Mouse (Mus musculus) large intestine, adult 2 months (tissue): ENCODE measurements at regions not wholly inside any gene's neighbourhood (a gene's known extent, or its start where the extent isn't known, plus 50 kb on each side); places are given as distances from the start of the nearest gene placed in this dataset.
"Not testable (repeated sequence)": the region's sequence is repeated elsewhere in the genome, so short reads cannot be mapped to it uniquely, and the experiment has no call there.

Experiments used
- DNase-seq: peaks from one replicate; pipeline ENCODE4 v3.0.0-alpha.2; 2012; ENCODE audit warnings: low read depth, low spot score
- WGBS: fragments of 180-500 bp; shearing (Covaris S2); methylation state at CpG from one replicate; pipeline ENCODE4 v1.1.7; 2018; 5-methylcytosine and 5-hydroxymethylcytosine counted together

DNA sequence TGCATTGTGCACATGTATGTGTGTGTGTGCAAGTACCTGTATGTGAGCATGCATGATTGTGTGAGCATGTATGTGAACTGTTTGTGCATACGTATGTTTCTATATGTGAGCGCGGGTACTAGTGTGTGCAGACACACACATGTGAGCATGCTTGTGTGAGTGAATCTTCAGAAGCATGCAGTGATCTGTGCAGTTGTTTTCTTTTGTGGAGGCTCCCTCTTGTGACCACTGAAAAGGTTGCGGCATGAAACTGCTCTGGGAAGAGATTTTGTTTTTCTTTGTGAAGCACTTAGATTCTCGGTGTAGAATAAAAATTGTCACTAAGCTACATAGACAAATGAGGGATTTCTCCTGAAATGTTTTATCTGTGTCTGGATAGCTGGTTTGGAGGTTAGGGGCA is 189.2 kb upstream of the Rapgef5 start:
- 55% methylated on average over 5 of the region's 5 CpGs for WGBS

DNA sequence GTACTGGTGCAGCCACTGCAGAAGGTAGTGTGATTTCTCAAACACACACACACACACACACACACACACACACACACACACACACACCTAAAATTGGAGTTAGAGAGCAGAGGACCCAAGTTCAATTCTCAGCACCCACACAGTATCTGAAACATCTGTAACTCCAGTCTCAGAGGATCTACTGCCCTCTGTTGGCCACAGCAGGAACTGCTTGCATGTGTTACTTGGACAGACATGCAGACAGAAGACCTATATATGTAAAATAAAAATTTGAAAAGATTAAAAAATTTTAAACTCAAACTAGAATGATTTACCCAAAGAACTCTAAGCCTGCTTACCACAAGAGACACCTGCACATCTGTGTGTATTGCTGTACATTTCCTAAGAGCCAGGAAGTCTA is 185.9 kb upstream of the Rapgef5 start:
- no peak for DNase-seq

More for the DNA sequence above, 189.2 kb upstream of the Rapgef5 start:
- not testable (repeated sequence) for DNase-seq

DNA sequence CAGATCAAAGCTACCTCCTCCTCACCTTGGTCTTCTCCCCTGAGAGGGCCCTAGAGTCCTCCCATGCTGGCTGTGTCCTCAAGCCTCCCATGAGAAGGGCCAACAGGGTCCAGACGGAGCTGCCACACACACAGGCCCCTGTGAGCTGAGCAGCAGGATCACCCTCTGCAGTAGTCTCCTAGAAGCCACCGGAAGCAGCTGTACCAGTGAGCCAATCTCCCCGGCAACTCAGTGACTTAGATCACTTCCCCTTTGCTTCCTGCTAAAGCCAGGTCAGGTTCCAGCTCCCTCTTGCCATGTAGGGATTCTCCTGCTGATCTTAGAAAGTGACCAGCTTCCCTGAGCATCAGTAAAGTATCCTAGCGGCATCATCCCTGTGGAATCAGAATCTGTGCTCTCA is 179.4 kb upstream of the Rapgef5 start:
- WGBS = 64% methylated on average over 4 of the region's 4 CpGs
- DNase-seq = no peak

DNA sequence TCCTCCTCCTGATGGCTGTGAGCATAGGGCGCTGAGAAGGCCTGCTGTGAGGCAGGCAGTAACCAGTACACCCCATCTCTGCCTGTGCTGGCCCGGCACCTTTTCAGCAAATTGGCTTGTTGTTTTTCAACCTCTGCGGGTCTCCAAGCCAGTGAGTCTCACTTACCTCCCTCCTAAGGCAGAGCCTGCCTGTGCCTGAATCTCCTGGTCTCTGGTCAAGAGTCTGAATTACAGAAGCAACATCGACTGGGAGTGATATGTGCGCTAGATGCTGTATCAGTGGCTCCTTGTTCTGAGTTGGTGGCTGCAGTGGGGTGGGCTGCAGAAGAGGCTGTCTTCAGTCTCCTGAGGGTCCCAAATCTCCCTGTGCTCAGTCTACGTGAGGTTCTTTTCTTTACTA is 174.0 kb upstream of the Rapgef5 start:
- 66% methylated on average over 6 of the region's 6 CpGs for WGBS
- no peak for DNase-seq

DNA sequence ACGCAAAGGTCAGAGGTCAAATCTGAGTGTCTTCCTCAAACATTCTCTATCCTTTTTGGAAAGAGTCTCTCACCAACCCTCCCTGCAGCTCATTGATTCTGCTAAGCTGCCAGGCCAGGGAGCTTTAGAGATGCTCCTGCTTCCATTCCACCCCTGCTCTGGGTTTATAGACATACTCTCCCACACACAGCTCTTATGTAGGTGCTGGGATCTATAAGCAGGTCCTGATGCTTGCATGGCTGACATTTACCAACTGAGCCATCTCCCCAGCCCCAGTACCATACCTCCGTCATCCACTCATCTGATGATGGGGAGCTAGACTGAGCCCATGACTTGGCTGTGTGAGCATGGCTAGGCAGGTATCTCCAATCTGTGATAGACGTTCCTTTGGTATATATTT is 173.2 kb upstream of the Rapgef5 start:
- no peak for DNase-seq

DNA sequence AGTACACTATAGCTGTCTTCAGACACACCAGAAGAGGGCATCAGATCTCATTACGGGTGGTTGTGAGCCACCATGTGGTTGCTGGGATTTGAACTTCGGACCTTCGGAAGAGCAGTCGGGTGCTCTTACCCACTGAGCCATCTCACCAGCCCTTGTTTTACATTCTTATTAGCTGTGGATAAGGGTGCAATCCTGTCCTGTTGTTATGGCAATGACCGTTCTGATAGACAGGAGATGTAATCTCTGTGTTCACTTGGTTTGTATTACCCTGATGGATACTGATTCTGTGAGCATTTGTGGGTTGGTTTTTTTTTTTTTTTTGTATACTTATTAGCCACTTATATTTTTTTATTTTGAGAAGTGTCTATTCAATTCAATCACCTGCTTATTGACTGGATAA is 172.7 kb upstream of the Rapgef5 start:
- not testable (repeated sequence) for DNase-seq
- WGBS = 86% methylated on average over 5 of the region's 5 CpGs

More for the DNA sequence above, 173.2 kb upstream of the Rapgef5 start:
- WGBS = 86% methylated on average over 3 of the region's 3 CpGs

DNA sequence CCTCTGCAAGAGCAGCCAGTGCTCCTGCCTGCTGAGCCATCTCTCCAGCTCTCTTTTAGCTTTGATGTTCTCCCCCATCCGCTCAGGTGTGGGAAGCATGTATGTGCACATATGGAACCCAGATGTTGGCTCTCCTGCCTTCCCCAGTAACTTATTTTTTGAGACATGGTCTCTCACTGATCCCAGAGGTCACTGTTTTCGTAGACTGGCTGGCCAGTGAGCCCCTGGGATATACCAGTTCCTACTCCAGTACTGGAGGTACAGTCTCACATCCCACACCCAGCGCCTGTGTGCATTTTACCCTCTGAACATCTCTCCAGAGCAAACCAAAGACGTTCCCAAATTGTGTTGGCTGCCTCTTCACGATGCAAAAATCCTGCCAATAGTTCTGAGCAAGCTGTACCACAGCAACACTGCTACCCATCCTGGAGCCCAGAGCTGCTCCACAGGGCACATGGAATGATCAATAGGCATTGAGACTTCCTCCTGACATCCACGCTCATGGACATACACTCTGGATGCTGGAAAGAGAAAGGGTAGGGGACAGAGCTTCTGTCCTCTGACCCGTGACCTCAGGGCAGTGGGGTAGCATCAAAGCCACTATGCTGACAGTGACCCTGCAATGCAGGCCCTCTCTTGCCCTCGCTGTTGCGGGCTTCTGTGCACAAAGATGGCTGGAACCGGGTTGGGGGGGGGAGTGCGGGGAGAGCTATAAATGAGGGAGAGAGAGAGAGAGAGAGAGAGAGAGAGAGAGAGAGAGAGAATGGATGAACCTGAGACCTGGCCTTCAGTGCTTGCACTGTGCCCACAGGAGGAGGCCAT is 171.8 kb upstream of the Rapgef5 start:
- no peak for DNase-seq
- WGBS = 68% methylated on average over 11 of the region's 11 CpGs

DNA sequence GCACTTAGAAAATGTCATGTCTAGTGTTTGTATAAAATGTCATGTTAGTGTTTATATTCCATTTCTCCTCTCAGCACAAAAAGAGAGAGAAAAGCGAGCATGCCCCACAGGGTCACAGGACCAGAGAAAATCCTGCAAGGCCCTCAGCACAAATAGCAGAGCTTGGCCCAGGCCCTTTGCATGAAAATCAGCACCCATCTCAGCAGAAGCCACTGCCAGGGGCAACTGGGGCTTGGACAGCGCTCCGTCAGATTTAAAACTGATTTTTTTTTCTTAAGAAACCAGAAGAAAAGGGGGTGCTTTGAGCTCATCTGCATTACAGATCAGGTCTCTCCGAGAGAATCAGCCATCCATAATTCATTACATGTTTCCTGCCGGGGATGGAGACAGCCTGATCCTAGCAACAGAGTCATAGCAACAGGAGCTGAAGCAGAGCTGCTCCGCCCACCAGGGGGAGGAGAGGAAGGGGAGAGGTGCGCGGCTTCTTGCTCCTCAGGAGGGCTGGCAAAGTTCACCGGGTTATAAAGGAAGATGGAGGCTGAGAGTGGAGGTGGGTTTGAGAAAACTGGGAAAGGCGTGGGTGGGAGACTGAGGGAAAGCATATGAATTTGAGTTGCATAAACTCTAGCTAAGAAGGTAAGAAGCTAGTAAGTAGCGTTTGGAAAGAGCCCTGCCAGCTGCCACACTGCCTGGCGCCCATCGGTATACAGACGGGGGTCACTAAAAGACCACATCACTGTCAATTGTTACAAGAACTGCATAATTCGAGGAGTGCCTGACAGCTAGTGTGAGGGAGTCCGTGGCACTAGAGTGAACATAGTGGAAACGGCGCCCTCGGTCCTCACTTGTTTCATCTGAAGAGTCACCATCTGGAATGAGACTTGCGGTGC is 170.9 kb upstream of the Rapgef5 start:
- DNase-seq = no peak
- 35% methylated on average over 20 of the region's 20 CpGs for WGBS

DNA sequence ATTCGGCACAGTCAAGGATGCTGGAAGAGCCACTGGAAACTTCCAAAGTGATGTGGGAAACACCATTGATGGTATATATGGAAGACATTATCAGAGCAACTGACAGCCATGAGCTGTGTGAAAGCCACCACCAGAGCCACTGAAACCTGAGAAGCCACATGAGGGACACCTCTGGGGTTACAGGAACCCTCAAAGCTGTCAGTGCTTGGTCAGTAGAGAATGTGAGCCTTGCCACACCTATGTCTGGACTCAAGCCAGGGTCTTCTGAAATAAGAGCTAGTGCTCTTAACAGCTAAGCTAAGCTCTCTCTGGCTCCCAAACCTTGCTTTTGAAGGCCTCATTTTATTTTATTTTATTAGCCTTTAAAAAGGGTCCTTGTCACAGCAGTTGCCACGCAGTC is 170.2 kb upstream of the Rapgef5 start:
- 81% methylated on average over 2 of the region's 2 CpGs for WGBS
- no peak for DNase-seq

DNA sequence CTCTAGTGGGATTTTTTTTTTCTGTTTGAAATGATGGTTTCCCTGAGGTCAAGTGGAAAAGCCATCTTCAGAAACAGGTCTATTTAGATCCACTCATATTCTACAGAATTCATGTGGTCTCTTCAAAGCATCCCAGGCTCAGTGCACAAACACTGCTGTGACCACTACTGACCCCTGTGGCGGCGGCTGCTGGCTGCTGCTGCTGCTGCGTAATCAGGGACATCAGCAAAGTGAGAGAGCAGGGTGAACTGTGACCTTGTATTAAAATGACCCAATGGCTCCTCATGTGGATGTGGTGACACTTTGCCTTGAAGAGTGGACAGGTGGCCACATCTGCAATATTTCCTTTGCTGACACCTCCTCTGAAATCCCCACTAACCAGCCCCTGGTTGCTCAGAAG is 169.1 kb upstream of the Rapgef5 start:
- 59% methylated on average over 3 of the region's 3 CpGs for WGBS
- DNase-seq = no peak

DNA sequence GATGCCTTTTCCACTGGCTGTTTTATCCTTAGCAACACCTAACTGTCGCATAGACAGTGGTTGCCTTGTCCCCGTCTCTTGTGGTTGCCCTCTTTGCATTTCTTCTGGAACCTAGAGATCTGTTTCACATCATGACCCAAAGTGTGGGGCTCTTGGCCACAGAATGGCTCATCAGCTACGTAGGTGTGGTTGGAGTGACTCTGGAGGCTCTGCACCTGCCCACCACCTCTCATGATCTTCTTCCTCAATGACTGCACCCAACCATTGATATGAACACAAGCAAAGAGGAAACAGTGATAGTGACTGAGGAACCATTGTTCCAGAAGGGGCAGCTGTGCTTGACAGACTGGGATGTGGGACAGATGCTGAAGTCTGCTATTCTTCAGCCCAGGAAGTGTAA is 167.8 kb upstream of the Rapgef5 start:
- DNase-seq = no peak
- WGBS = 62% methylated on average over 3 of the region's 3 CpGs

DNA sequence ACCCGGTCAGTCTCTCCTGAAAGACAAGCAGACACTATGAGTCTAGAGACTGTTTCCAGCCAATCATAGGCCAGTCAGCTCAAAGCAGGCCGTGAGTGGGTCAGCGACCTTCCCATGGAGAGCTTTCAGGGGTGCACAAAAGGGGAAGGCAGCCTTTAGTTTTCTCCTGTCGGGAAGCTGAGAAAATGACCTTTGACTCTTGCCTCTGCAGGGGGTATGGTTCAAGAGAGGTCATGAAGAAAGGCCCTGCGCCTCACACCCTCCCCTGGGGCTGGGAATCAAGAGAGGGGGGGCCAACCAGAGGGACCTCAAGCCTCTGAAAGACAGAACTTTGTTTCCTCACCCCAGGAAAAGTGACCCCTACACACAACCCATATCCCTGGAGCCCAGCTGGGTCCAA is 164.4 kb upstream of the Rapgef5 start:
- WGBS = 30% methylated on average over 5 of the region's 5 CpGs
- DNase-seq = no peak

DNA sequence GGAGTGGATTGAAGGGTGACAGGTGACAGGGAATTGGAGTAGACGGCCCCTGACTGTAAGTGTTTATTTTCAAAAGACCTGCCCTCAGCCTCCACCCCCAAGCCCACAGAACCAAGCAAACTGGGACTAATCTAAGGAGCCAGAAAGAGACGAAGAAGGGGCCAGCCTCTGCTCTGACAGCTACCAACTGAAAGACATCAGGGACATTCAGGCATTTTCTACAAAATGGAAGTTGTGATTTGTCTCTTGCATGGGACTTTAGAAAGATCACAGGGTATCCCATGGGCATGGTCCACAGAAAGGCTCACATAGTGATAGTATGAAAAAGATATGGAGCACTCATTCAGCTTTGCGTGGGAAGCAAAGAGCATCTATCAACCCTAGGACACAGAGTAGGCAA is 163.8 kb upstream of the Rapgef5 start:
- WGBS = 77% methylated on average over 3 of the region's 3 CpGs
- DNase-seq = no peak

DNA sequence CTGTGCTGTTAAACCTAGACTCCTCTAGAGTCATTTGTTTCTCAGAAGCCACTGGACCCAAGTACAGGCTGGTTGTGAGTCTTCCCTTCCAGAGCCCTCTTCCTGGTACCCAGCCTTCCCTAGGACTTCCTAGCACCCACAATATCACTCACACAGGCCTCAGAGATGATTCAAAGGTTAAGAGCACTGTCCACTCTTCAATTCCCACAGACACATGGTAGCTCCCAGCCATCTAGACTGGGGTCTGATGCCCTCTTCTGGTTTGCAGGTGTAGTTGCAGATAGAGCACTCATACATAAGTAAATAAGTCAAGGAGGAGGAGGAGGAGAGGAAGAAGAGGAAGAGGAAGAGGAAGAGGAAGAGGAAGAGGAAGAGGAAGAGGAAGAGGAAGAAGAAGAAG is 163.3 kb upstream of the Rapgef5 start:
- no peak for DNase-seq

DNA sequence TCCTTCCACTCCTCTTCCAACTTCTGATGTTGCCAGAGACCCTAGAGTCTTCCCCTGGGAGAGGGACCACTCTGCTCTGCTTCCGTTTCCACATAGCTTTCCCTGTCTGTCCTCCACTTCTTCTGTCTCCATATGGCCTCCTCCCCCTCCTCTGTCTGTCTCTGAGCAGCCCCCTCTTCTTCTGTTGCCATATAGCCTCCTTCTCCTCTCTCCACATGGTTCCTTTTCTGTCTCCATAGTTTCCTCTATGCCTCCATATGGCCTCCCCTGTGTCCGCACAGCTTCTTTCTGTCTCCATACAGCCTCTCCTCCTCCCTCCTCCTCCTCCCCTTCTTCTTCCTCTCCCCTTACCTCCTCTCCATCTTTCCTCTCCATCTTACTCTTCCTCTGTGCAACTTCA is 158.5 kb upstream of the Rapgef5 start:
- DNase-seq = no peak
- WGBS = 98% methylated on average over 2 of the region's 2 CpGs

DNA sequence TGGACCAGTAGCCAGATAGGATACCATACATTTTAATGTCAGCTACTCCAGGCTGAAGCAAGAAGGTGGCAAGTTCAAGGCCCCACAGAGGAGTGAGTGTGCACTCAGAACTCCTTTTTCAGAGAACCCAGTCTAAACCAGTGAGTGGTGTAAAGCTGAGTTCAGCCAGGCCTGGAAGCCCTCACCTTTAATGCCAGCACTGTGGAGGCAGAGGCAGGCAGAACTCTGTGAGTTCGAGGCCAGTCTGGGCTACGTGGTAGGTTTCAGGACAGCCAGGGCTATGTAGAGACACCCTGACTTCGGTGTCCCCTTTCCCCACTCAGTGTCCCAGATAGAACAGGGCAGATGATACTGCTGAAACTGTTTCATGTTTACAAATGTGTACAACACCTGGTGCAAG is 157.4 kb upstream of the Rapgef5 start:
- DNase-seq = no peak
- 91% methylated on average over 3 of the region's 3 CpGs for WGBS

DNA sequence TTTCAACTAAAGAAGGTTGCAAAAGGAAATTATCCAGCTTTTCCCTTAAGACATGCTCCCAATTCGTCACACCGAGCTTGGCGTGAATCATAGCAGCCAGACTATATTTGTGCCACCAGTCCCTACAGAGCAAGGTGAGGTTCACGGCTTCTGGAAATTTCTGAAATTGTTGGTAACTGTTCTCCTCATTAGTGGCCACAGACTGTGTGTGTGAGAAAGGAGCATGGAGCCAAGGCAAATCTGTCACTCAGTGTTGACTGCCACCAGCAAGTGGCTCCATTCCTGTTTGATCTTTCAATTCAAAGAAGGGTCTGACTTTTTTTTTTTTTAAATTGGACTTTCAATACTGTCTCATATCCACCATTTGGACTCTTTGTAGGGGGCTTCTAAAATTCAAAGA is 156.1 kb upstream of the Rapgef5 start:
- WGBS = 62% methylated on average over 4 of the region's 4 CpGs
- no peak for DNase-seq

DNA sequence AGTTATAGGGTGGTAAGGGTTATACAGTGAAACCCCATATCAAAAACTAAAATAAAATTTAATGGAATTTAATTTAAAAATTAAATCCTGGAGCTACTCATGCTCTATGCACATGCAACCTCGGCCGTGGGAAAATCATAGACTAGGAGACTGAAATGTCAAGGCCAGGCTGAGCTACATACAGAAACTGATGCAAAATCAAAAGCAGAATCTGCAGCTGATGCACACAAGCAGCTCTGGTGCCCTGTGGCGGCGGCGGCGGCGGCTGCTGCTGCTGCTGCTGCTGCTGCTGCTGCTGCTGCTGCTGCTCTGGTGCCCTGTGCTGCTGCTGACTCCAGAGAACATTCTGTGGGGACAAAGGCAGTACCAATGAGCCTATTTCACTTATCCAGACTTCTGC is 154.5 kb upstream of the Rapgef5 start:
- DNase-seq = no peak
- 91% methylated on average over 7 of the region's 7 CpGs for WGBS

DNA sequence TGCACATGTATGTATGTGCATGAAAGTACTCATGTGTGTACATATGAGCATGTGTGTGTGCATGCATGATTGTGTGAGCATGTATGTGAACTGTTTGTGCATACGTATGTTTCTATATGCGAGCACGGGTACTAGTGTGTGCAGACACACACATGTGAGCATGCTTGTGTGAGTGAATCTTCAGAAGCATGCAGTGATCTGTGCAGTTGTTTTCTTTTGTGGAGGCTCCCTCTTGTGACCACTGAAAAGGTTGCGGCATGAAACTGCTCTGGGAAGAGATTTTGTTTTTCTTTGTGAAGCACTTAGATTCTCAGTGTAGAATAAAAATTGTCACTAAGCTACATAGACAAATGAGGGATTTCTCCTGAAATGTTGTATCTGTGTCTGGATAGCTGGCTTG is 152.8 kb upstream of the Rapgef5 start:
- WGBS = 65% methylated on average over 4 of the region's 4 CpGs
- not testable (repeated sequence) for DNase-seq

DNA sequence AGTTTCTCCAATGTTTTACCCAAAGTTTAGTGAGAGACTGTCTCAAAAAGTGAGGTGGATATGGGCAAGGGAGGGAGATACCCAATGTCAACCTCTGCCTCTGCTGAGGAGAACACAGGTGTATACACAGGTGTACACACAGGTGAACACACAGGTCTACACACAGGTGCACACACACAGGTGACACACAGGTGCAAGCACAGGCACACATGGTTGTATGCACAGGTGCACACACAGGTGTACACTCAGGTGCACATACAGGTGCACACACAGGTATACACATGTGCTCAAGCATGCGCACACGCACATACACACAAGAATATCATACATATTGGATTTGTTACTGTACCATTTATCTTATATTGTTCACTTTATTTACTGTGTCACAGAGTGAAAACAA is 151.1 kb upstream of the Rapgef5 start:
- no peak for DNase-seq
- 93% methylated on average over 2 of the region's 2 CpGs for WGBS

DNA sequence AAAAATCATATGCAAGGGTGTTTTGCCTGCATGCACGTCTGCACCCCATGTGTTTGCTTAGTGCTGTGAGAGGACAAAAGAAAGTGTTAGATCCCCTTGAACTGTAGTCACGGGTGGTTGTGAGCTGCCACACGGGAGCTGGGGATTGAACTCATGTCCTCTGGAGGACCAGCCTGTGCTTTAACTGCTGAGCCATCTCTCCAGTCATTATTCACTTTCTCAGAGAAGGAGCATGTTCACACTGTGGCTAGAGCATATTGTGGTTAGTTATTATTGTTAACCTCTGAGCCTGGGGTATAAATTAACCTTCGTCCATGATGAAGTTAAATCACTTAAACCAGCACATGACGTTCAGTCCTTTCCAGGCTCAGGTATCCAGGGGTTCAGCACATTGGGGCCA is 150.4 kb upstream of the Rapgef5 start:
- no peak for DNase-seq
- WGBS = 51% methylated on average over 5 of the region's 5 CpGs
